Mouse (Mus musculus): ENCODE results near the gene Rimkla. TPM values are rescaled to one million over a fixed set of nuclear protein-coding genes. Genes with fewer than 3 reads are reported as not detected.

The Rimkla gene
- total RNA-seq, 4 experiments from 2014 or later: 10.2 to 11.2 (median 11.0) TPM

DNA sequence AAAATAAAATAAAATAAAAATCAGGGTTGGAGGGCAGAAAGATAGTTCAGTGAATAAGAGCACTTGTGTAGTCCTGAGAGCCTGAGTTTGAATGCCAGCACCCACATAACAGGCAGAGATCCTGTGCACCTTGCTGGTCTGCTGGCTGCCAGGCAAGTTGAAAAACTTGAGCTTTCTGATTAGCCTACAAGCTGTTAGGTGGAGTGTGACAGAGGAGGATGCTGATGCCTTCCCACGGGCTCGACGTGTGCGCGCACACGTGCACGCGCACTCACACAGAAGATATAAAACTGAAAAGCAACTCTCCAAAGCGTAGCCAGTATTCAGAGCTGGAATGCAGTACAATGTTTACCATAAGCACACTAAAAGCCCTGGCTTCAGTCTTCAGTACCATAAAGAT lies 19.9 kb downstream of the Rimkla start:
- no peak for DNase-seq (ENCODE audit: low spot score in 2 of 2)

- no peak for DNase-seq (ENCODE audit: low spot score in 2 of 2)
Measured at GRCm38 (mm10) chr4:119467720-119468380, 24.6 kb downstream of the Rimkla start.

DNA sequence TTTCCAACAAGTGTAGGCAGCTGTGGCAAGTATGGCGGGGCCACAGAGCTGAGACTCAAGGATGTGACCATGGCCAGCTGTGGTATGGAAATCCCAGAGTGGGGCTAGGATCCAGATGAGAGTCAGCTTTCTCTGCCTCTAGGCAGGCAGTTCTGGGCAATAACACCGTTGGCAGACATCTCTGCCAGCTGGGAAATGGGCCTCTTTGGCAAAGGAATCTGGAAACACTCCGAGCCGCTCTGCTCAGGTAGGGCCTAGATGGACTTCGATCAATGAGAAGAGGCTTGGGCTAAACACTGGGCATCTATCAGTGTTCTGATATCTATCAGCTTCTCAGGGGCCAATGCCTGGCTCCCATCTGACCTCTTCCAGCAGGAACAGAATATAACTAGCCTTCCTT lies 26.6 kb downstream of the Rimkla start:
- DNase-seq (ENCODE audit: low spot score in 2 of 2): no peak

GRCm38 (mm10) chr4:119463756-119464419 lies 28.5 kb downstream of the Rimkla start:
- DNase-seq (ENCODE audit: low spot score in 2 of 2): no peak

- DNase-seq (ENCODE audit: low spot score in 2 of 2): no peak
Measured at GRCm38 (mm10) chr4:119462858-119463755, 29.3 kb downstream of the Rimkla start.

- DNase-seq (ENCODE audit: low spot score in 2 of 2): no peak
Measured at GRCm38 (mm10) chr4:119462457-119462856, 30.0 kb downstream of the Rimkla start.

- DNase-seq (ENCODE audit: low spot score in 2 of 2): peak; percentile 58 to 86
Measured at GRCm38 (mm10) chr4:119460728-119461141, 31.7 kb downstream of the Rimkla start.

DNA sequence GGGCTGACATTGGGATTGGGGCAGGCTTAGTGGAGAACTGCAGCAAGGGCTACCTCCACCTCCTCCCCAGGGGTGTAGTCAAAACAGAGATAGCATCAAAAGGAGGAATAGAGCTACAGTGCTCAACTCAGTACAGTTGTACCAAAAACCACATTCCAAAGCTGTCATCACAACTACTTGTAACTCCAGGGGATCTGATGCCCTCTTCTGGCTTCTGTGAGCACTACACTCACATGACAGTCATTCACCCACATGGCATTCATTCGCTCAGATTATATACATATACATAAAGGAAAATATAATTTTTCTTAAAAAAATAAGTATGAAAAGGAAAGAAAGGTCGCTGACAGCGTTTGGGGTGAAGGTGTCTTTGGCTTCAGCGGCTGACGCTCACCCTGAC lies 32.1 kb downstream of the Rimkla start:
- no peak for DNase-seq (ENCODE audit: low spot score in 2 of 2)

DNA sequence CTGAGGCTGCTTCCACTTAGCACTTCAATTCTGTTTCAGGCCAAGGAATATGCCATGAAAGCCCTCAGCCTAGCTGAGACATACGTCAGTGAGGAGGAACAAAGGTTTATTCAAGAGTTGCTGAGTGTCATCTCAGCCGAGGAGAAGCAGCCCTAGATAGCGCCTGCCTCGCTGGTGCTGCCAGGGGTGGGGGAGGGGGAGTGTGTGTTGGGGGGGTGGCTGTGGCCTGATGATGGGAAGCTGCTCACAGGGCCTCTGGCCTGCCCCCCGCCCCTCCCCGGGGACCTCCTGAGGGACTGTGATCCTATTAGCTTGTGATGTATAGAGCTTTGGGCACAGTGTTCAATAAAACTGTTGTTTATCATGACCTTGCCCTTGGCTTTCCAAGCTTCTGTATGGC lies 38.9 kb downstream of the Rimkla start:
- no peak for DNase-seq (ENCODE audit: low spot score in 2 of 2)

GRCm38 (mm10) chr4:119453128-119453527 lies 39.3 kb downstream of the Rimkla start:
- no peak for DNase-seq (ENCODE audit: low spot score in 2 of 2)

- no peak for DNase-seq (ENCODE audit: low spot score in 2 of 2)
Measured at GRCm38 (mm10) chr4:119450436-119450835, 42.0 kb downstream of the Rimkla start.

DNA sequence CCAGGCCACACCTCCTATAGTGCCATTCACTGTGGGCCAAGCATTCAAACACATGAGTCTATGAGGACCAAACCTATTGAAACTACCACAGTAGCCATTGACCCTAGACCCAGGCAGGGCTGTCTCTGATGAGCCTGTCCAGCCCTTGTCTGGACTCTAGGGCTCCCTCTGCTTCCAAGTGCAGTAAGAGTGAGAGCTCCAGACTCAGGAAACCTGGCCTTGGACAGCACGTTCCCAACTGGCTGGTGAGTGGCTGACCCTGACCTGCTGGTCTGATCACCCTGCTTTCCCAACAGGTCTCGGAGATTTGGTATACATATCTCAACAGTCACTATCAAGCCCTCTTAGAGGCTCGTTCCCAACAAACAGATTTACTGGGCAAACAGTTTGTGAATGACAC lies 44.6 kb downstream of the Rimkla start:
- no peak for DNase-seq (ENCODE audit: low spot score in 2 of 2)

DNA sequence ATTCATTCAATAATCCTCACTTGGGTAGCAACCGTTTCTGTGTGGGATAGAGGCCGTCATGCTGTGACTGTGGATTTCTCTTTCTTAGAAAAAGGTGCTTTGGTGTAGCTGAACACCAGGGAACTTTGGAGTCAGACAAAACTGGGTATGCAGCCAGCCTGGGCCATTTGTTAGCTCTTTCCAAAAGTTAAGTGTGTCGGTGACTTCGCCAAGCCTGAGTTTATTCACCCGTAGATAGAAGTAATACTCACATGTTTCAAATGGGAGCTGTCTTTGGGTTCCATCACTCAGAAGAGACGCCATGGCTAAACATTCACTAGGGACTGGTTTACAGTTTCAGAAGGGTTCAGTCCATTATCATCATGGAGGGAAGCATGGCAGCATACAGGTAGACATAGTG lies 45.2 kb downstream of the Rimkla start:
- DNase-seq (ENCODE audit: low spot score in 2 of 2): no peak

- DNase-seq (ENCODE audit: low spot score in 2 of 2): no peak
Measured at GRCm38 (mm10) chr4:119442539-119442938, 49.9 kb downstream of the Rimkla start.

DNA sequence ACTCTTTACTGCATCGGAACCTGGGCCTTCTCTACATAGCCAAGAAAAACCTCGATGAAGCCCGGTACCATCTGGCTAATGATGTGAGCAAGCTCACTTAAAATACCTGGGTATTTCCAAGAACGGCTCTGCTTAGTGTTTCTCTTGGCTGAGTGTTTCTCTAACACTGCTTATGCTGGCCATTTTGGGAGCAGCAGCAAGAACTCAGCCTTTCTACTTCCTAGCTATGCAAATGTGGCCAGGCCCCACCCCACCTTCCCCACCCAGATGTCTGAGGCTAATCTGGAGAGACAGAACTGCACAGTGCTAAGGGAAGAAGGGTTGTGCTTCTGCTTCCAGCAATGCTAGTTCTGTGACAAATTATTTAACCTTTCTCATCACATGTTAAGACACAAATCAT lies 50.6 kb downstream of the Rimkla start:
- no peak for DNase-seq (ENCODE audit: low spot score in 2 of 2)

DNA sequence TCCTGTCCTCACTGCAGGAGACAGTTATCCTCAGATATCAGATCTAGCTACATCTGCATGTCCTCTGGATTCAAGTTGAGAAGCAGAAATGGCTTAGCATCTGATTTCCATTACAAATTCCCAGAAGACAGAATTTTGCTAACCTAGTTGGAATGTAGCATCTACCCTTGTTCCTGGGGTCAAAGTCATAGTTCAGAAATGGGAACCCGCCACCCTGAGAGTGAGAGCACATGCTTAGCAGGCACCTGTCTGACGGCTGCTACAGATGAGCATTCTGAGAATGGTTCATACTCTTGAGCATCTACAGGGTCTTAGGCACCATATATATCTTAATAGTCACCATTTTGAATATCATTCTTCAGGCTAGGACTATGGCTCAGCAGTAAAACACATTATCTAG lies 54.5 kb downstream of the Rimkla start:
- no peak for DNase-seq (ENCODE audit: low spot score in 2 of 2)

GRCm38 (mm10) chr4:119430678-119431077 lies 61.8 kb downstream of the Rimkla start:
- no peak for DNase-seq (ENCODE audit: low spot score in 2 of 2)

GRCm38 (mm10) chr4:119427680-119428079 lies 64.7 kb downstream of the Rimkla start:
- DNase-seq (ENCODE audit: low spot score in 2 of 2): no peak

GRCm38 (mm10) chr4:119425601-119426000 lies 66.8 kb downstream of the Rimkla start:
- DNase-seq (ENCODE audit: low spot score in 2 of 2): no peak

- no peak for DNase-seq (ENCODE audit: low spot score in 2 of 2)
Measured at GRCm38 (mm10) chr4:119425077-119425476, 67.4 kb downstream of the Rimkla start.

- peak; percentile 82 to 85 for DNase-seq (ENCODE audit: low spot score in 2 of 2)
Measured at GRCm38 (mm10) chr4:119422294-119422964, 70.0 kb downstream of the Rimkla start, which contains the start of the genes Ppcs and Zmynd12. Ppcs (minus strand) TSS chr4:119422420. Zmynd12 (plus strand) TSS chr4:119422814.

All from left cerebral cortex, adult 8-10 months (tissue).